Comparison of ENCODE assay signal across 14 mouse cellular contexts in the genomic region with DNA sequence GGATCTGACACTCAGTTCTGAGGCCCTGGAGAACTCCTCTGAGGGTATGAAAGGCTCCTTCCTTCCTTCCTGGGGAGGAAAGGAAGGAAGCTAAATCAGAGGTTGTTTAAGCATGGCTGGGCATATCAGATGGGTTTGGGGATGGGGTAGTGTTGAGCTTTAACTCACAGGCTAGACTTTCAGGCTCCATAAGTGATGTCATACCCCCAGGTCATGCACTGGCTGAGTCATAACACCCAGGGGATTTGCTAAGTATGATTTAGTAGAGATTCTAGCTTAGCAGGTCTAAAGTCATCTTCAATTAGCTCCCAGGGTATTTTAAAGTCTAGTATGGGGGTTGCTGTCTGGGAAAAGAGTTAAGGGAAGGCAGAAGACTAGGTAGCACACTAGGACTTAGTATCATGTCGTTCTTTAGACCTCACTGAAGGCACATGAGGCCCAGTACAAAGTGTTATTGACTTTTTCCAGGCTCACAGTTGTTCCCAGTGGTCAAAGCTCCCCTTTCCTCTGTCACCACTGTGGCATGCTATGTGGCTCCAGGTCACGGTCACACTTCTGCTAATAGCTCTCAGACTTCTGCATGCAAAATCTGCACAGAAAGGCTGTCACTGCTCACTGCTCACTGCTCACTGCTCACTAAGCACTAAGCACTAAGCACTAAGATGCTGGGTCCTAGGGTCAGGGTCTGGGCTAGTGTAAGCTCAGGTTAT. TPM values are rescaled to one million over a fixed set of nuclear protein-coding genes. Genes with fewer than 3 reads are reported as not detected.
DNase-seq lines count a peak whose midpoint lies in the region; ATAC-seq lines count a peak whose summit lies in the region.
"Had no signal": no experiment of that assay in that cellular context is flagged by ENCODE, and none has a peak within 500 bp of the region (broad histone marks: within the 10 kb centered on the region; RNA-seq: fewer than 3 reads in every experiment).

No protein-coding gene starts in this region.

- no peak; the same call in 1 of the 2 replicates for ATAC-seq in heart, embryonic 12.5 days (ENCODE audit: insufficient number of reproducible peaks, low FRiP score)
- peak; percentile 47; the same call in 1 of the 2 replicates for ATAC-seq in intestine, embryonic 16.5 days

- no peak overlapping the region for H3K4me3 ChIP-seq in heart, embryonic 12.5 days
- H3K4me3 ChIP-seq in intestine, embryonic 16.5 days (ENCODE audit: low read length) = no peak overlapping the region
- H3K4me3 ChIP-seq: limb, embryonic 12.5 days; neural tube, embryonic 15.5 days had no signal

- H3K9ac ChIP-seq in heart, embryonic 12.5 days = no peak overlapping the region
- H3K9ac ChIP-seq in intestine, embryonic 16.5 days (ENCODE audit: low read depth, low read length) = no peak overlapping the region
- H3K9ac ChIP-seq: limb, embryonic 12.5 days; neural tube, embryonic 15.5 days had no signal

- no peaks in the 10 kb centered on the region for H3K36me3 ChIP-seq in heart, embryonic 12.5 days
- no peaks in the 10 kb centered on the region for H3K36me3 ChIP-seq in intestine, embryonic 16.5 days (ENCODE audit: control insufficient read depth, insufficient read depth, low read length)
- H3K36me3 ChIP-seq: limb, embryonic 12.5 days; neural tube, embryonic 15.5 days had no signal

- 0 out of 2 replicates have a peak overlapping the region, but pooled peaks have one; percentile 41 for H3K27ac ChIP-seq in heart, embryonic 12.5 days (ENCODE audit: poor library complexity, severe bottlenecking)
- no peak overlapping the region for H3K27ac ChIP-seq in intestine, embryonic 16.5 days (ENCODE audit: low read length)
- H3K27ac ChIP-seq: limb, embryonic 12.5 days; neural tube, embryonic 15.5 days had no signal

- WGBS in heart, embryonic 12.5 days = 32% methylated on average over 2 of the region's 2 CpGs
- 54% methylated on average over 2 of the region's 2 CpGs for WGBS in intestine, embryonic 16.5 days

- H3K4me1 ChIP-seq in heart, embryonic 12.5 days (replicated peaks) = peaks cover 27% of the 10 kb centered on the region
- 0 out of 2 replicates have a peak, but pooled peaks cover 2% of the 10 kb centered on the region for H3K4me1 ChIP-seq in intestine, embryonic 16.5 days (ENCODE audit: control insufficient read depth, insufficient read depth, low read length)

- H3K27me3 ChIP-seq in heart, embryonic 12.5 days (replicated peaks) = no peaks in the 10 kb centered on the region
- no peaks in the 10 kb centered on the region for H3K27me3 ChIP-seq in intestine, embryonic 16.5 days (replicated peaks; ENCODE audit: control insufficient read depth, insufficient read depth, low read length)
- H3K27me3 ChIP-seq: limb, embryonic 12.5 days; neural tube, embryonic 15.5 days had no signal

- intact Hi-C loops in heart, postnatal 36 days (cut with DNase I) = no loop called here

- DNase-seq in heart, postnatal 36 days = no peak
- peak; percentile 11 for DNase-seq in Muller cell, postnatal 12 days (ENCODE audit: inconsistent ontology term)
- peak; percentile 54 for DNase-seq in mesoderm, embryonic 11.5 days (ENCODE audit: low read depth, low spot score)
- no peak for DNase-seq in testis, postnatal 10 days (ENCODE audit: low spot score)
- DNase-seq in urinary bladder, postnatal 14 days (ENCODE audit: low spot score) = no peak
- DNase-seq: cerebellum, adult 9-10 months; gastrocnemius, postnatal 36 days; kidney, postnatal 36 days; right cerebral cortex, postnatal 14 days; thymus, postnatal 14 days had no signal

- no peak overlapping the region for H3K4me2 ChIP-seq in heart, embryonic 12.5 days
- no peak overlapping the region for H3K4me2 ChIP-seq in intestine, embryonic 16.5 days (ENCODE audit: low read depth, low read length)
- H3K4me2 ChIP-seq: limb, embryonic 12.5 days; neural tube, embryonic 15.5 days had no signal

- H3K9me3 ChIP-seq in heart, embryonic 12.5 days (replicated peaks) = no peaks in the 10 kb centered on the region
- no peaks in the 10 kb centered on the region for H3K9me3 ChIP-seq in intestine, embryonic 16.5 days (ENCODE audit: control insufficient read depth, low read length)
- H3K9me3 ChIP-seq: limb, embryonic 12.5 days; neural tube, embryonic 15.5 days had no signal

RNA-seq across cellular contexts. Expression of gene Camk1g, which starts 28.8 kb away (rescaled TPM):
- 6.9 and 7.1 TPM in 2 replicates for polyA plus RNA-seq in heart, embryonic 12.5 days (2016; fragmentation: Nextera tagmentation; extraction: Ambion mirVana)
- 1 to 10 TPM in 1 of 2 experiments, not detected in 1; 1.0 TPM for total RNA-seq in heart, postnatal 36 days (2021)
- polyA plus RNA-seq in intestine, embryonic 16.5 days (2015; fragmentation: Nextera tagmentation; extraction: Ambion mirVana) = 4.7 and 5.2 TPM in 2 replicates

Comparison
In these comparisons a context has a peak if more than half of its experiments do, and no peak if none do; other contexts are left out.
1. DNase-seq: peak in Muller cell, postnatal 12 days (single experiment) and mesoderm, embryonic 11.5 days (single experiment); none in heart, postnatal 36 days (0 of 2), testis, postnatal 10 days (single experiment) and urinary bladder, postnatal 14 days (single experiment).